Mouse (Mus musculus): ENCODE measurements around the gene Ccr1. TPM values are rescaled to one million over a fixed set of nuclear protein-coding genes. Genes with fewer than 3 reads are reported as not detected.
A peak's percentile ranks its signal among the peaks of the same experiment; 100 is the strongest.

Ccr1 gene
- polyA plus RNA-seq, 1 experiment from 2014 or later = 0.70 TPM

DNA sequence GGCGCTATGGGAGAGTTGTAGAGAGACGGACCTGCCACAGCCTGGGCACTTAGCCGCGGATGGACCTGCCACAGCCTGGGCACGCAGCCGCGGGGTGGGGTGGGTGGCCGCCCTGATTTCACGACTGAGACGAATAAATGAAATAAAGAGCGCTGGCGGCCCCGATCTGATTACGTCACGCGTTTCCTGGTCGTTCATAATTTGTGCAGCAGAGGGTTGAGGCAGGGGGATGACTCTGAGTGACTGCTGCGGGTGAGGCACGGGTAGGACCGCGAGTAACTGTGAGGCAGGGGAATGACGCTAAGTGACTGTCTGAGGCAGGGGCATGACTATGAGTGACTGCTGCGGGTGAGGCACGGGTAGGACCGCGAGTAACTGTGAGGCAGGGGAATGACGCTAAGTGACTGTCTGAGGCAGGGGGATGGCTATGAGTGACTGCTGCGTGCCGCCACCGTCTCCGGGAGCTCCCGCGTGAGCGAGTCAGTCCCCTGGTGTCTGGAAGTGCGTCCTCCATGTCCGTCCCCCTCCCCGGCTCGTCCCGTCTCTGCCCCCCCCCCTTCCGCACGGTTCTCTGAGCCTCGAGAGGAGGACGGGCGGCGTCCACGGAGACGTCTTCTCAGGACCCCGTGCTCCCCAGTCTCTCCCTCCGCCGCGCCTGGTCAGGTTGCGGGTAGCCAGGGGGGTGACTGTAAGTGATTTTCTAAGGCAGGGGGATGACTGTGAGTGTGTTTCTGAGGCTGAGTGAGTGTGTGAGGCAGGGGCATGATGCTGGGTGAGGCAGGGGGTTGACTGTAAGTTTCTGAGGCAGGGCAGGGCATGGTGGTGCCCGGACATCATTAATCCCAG lies 45.1 kb downstream of the Ccr1 start:
- Histone ChIP-seq H3K9ac (peak overlapping the region; percentile 53), H3K27me3 (no peaks in the 10 kb centered on the region), H3K4me3 (peak overlapping the region; percentile 60), H3K36me3 (ENCODE audit: poor library complexity, severe bottlenecking) (no peaks in the 10 kb centered on the region), H3K4me2 (peak overlapping the region; percentile 71), H3K9me3 (replicated peaks) (no peaks in the 10 kb centered on the region), H3K27ac (peak overlapping the region; percentile 51), H3K4me1 (peaks cover 16% of the 10 kb centered on the region)
- under 1% methylated on average over 42 of the region's 53 CpGs for WGBS
- peak; percentile 5; the same call in 1 of the 2 replicates for ATAC-seq

Other genes with a start within 250 kb of the Ccr1 start
- gene Cxcr6, start 162.2 kb downstream of the Ccr1 start, polyA plus RNA-seq (2015; fragmentation: Nextera tagmentation; extraction: Ambion mirVana) = 0.08 and 0.18 TPM in 2 replicates
- gene Fyco1, start 116.8 kb downstream of the Ccr1 start, polyA plus RNA-seq (2015; fragmentation: Nextera tagmentation; extraction: Ambion mirVana) = 10.9 and 12.0 TPM in 2 replicates
- 0.10 TPM in 2 replicates for gene Xcr1, start 106.7 kb downstream of the Ccr1 start, polyA plus RNA-seq (2015; fragmentation: Nextera tagmentation; extraction: Ambion mirVana)
- gene Ccr1l1, start 9.7 kb upstream of the Ccr1 start, polyA plus RNA-seq (2015; fragmentation: Nextera tagmentation; extraction: Ambion mirVana) = not detected in 2 replicates
- gene Ccr3, start 53.3 kb upstream of the Ccr1 start, polyA plus RNA-seq (2015; fragmentation: Nextera tagmentation; extraction: Ambion mirVana) = not detected in 2 replicates
- 0.08 and 0.19 TPM in 2 replicates for gene Ccr2, start 133.3 kb upstream of the Ccr1 start, polyA plus RNA-seq (2015; fragmentation: Nextera tagmentation; extraction: Ambion mirVana)
- gene Ccr5, start 152.9 kb upstream of the Ccr1 start, polyA plus RNA-seq (2015; fragmentation: Nextera tagmentation; extraction: Ambion mirVana) = 0.37 and 0.49 TPM in 2 replicates

All from forebrain, embryonic 13.5 days (tissue).